Mouse (Mus musculus) left cerebral cortex, postnatal 14 days (tissue): Measurements from ENCODE around the gene Sdf2l1. TPM values are rescaled to one million over a fixed set of nuclear protein-coding genes. Genes with fewer than 3 reads are reported as not detected.

Experiments
- DNase-seq, 2 experiments: peaks; one replicate each; pipeline ENCODE4 v3.0.0; 2021 to 2022; ENCODE audit warnings: low spot score in 2 of 2, mixed read lengths in 1 of 2
- intact Hi-C: fragments of 180-260 bp; cut with DNase I; formaldehyde crosslinking; loops from one replicate; pipeline ENCODE4 v1.15.1; 2025
- total RNA-seq, 2 experiments: library from RNA; stranded (reverse); gene quantifications; 2 replicates each; pipeline ENCODE4 v1.2.3; 2021

Sdf2l1 gene
- total RNA-seq, 2 experiments from 2014 or later: 16.8 to 23.1 TPM

- intact Hi-C loops: loop anchor here (2.0 kb wide), 1 partner anchor 82 kb away; the partner anchor contains the start of gene Rimbp3
- DNase-seq: peak; percentile 56 to 65
Observed at GRCm38 (mm10) chr16:17127292-17127691, 4.9 kb downstream of the Sdf2l1 start.

- intact Hi-C loops: no loop called here
- DNase-seq: peak; percentile 72 to 84
Observed at GRCm38 (mm10) chr16:17124871-17125520, 7.2 kb downstream of the Sdf2l1 start, which contains the start of gene 2610318N02Rik. 2610318N02Rik (minus strand) TSS chr16:17125167.

- no peak for DNase-seq
- intact Hi-C loops: no loop called here
Observed at GRCm38 (mm10) chr16:17124119-17124870, 7.9 kb downstream of the Sdf2l1 start.

GRCm38 (mm10) chr16:17121569-17121968 lies 10.6 kb downstream of the Sdf2l1 start:
- no peak for DNase-seq
- intact Hi-C loops: no loop called here

GRCm38 (mm10) chr16:17117309-17117799 lies 14.8 kb downstream of the Sdf2l1 start:
- no peak for DNase-seq
- intact Hi-C loops: no loop called here

GRCm38 (mm10) chr16:17110771-17111743 lies 21.1 kb downstream of the Sdf2l1 start, which contains the start of gene Ppil2:
Ppil2 (minus strand) TSS chr16:17111257.
- intact Hi-C loops: no loop called here

GRCm38 (mm10) chr16:17104600-17104999 lies 27.6 kb downstream of the Sdf2l1 start:
- DNase-seq: no peak
- intact Hi-C loops: no loop called here

More at GRCm38 (mm10) chr16:17110771-17111743, 21.1 kb downstream of the Sdf2l1 start, which contains the start of gene Ppil2:
- DNase-seq: peak; percentile 62 to 75

GRCm38 (mm10) chr16:17102630-17103220 lies 29.5 kb downstream of the Sdf2l1 start:
- intact Hi-C loops: no loop called here
- no peak for DNase-seq

- no peak for DNase-seq
- intact Hi-C loops: no loop called here
Observed at GRCm38 (mm10) chr16:17096938-17097337, 35.2 kb downstream of the Sdf2l1 start.

GRCm38 (mm10) chr16:17088346-17088745 lies 43.8 kb downstream of the Sdf2l1 start:
- no peak for DNase-seq
- intact Hi-C loops: no loop called here

- intact Hi-C loops: no loop called here
- DNase-seq: peak in 1 of 2 experiments; percentile 55
Observed at GRCm38 (mm10) chr16:17086669-17087193, 45.5 kb downstream of the Sdf2l1 start.

GRCm38 (mm10) chr16:17086241-17086640 lies 45.9 kb downstream of the Sdf2l1 start:
- DNase-seq: no peak

GRCm38 (mm10) chr16:17085636-17086035 lies 46.5 kb downstream of the Sdf2l1 start:
- no peak for DNase-seq
- intact Hi-C loops: no loop called here

More at GRCm38 (mm10) chr16:17086241-17086640, 45.9 kb downstream of the Sdf2l1 start:
- intact Hi-C loops: no loop called here

GRCm38 (mm10) chr16:17082121-17082792 lies 49.9 kb downstream of the Sdf2l1 start:
- intact Hi-C loops: no loop called here
- DNase-seq: no peak
